Mouse (Mus musculus): Measurements from ENCODE around the gene Heg1. TPM values are rescaled to one million over a fixed set of nuclear protein-coding genes. Genes with fewer than 3 reads are reported as not detected.
A peak's percentile ranks its signal among the peaks of the same experiment; 100 is the strongest.

Heg1 gene
- total RNA-seq, 2 experiments from 2014 or later, result 28.8 to 36.7 TPM

DNA sequence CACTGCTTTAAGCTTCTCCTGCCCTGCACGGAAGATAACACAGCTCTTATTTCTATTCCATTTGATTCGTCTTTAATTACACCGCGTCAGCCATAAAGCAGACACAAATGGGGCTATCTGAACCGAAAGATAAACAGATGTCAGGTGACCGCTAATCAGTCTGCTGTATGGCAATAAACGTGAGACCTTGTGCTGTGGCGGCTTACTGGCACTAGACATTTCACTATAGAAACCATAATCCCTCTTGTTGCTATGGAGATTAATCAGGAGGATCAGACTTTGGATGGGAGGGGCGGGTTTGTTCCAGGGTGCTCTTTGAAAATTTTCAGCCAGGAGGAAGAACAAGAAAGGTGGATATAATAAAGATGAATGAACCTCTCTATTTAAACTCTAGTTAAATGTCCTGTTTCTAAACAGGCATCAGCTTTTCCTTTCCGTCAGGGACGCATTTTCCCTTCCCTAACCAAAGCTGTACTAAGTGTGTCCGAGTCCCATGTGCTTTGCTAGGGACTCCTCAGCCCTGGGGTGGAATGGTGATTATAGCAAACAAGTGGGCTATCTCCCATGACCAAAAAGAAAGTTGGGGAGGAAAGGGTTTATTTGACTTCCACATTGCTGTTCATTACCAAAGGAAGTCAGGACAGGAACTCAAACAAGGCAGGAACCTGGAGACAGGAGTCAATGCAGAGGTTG lies 80.5 kb downstream of the Heg1 start:
- DNase-seq (ENCODE audit: low spot score in 2 of 2), result no peak
- intact Hi-C loops (cut with DNase I), result loop anchor here (5.0 kb wide), 1 partner anchor 33 kb away; no protein-coding TSS in a partner anchor

- DNase-seq (ENCODE audit: low spot score in 2 of 2), result no peak
- intact Hi-C loops (cut with DNase I), result no loop called here
Measured at GRCm38 (mm10) chr16:33765477-33765876, 81.3 kb downstream of the Heg1 start.

DNA sequence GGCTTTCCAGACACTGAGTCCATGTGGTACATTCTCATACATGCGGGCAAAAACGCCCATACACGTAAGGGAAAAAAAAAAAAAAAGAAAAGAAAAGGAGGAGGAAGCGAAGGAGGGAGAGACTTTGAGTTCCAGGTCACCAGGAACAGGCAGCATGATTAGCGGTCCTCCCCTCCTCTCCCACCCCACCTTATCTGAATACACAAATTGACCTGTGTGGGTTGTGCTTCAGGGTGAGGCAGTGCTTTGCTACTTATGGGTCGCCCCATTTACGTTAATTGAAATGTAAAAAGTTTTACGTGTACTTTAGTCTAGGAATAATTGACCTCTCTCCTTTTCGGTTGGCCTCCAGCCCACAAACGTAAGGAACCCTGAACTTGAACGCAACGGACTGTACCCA lies 82.1 kb downstream of the Heg1 start:
- no peak for DNase-seq (ENCODE audit: low spot score in 2 of 2)
- intact Hi-C loops (cut with DNase I), result no loop called here

GRCm38 (mm10) chr16:33766757-33767156 lies 82.6 kb downstream of the Heg1 start:
- intact Hi-C loops (cut with DNase I), result no loop called here
- no peak for DNase-seq (ENCODE audit: low spot score in 2 of 2)

GRCm38 (mm10) chr16:33768491-33769278 lies 84.5 kb downstream of the Heg1 start:
- peak in 1 of 2 experiments; percentile 36 for DNase-seq (ENCODE audit: low spot score in 2 of 2)
- intact Hi-C loops (cut with DNase I), result no loop called here

DNA sequence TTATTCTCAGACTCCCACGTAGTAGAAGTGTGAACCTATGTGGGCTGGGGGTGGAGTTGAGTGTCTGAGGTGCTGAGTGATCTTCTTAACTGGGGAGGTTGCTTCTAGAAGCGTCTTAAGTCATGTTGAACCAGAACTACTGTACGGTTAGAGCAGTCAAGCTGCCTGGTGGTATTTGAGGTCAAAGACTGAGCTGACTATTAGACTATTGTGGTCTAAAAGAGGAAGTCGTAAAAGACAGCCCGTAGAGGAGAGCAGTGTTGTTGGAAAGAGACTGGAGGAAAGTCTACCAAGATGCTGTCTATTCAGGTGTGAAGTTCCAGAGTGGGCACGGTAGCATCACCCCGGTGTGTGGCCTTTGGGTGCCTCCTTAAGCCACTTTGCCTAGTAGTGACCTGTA lies 85.7 kb downstream of the Heg1 start:
- no peak for DNase-seq (ENCODE audit: low spot score in 2 of 2)
- intact Hi-C loops (cut with DNase I), result no loop called here

DNA sequence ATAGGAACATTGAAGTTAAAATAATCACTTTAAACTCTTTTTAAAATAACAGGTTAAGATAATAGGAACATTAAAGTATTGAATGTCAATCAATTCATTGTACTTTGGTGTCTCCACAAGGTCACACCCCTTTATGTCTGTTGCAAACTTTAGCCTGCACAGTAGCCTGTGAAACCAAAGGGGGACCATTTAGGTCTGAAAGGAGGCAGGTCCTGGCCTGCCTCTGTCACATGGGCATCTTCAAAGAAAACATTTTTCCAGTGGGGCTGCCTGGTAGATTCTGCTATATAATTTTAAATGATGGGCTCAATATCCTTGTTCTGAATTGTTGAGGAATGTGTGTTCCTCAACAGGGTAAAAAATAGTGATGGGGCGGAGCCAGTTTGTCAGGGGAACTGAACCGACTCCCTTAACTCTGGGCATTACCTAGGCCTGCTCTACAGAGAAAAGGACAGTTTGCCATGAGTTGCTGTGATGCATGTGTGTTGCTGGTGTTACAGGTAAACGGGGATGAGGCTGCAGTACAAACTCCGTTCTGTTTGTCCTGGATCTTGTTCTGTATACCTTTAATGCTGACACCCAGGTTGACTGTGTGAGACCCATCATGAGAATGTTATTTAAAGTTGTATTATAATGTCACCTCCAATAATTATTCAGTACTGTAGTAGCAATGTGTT lies 86.7 kb downstream of the Heg1 start:
- intact Hi-C loops (cut with DNase I), result no loop called here
- no peak for DNase-seq (ENCODE audit: low spot score in 2 of 2)

- intact Hi-C loops (cut with DNase I), result no loop called here
- no peak for DNase-seq (ENCODE audit: low spot score in 2 of 2)
Measured at GRCm38 (mm10) chr16:33772809-33773208, 88.6 kb downstream of the Heg1 start.

DNA sequence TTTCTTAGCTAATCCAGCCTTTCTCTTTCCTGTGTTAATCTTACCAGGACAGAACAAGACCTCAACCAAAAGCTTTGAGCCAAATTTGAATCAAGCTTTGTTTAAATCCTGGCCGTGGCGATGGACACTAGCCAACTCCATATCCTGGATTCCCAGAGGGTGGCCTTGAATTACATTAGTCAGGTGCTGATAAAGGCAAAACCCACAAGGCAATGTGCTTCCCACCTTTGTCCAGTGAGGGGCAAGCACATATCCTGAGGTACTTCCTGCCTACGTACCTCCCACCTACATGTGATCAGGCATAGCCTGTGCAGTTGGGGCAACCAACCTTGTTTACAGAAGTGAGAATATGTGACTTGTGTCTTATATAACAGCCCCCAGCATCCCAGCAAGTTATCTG lies 90.8 kb downstream of the Heg1 start:
- intact Hi-C loops (cut with DNase I), result no loop called here
- DNase-seq (ENCODE audit: low spot score in 2 of 2), result no peak

DNA sequence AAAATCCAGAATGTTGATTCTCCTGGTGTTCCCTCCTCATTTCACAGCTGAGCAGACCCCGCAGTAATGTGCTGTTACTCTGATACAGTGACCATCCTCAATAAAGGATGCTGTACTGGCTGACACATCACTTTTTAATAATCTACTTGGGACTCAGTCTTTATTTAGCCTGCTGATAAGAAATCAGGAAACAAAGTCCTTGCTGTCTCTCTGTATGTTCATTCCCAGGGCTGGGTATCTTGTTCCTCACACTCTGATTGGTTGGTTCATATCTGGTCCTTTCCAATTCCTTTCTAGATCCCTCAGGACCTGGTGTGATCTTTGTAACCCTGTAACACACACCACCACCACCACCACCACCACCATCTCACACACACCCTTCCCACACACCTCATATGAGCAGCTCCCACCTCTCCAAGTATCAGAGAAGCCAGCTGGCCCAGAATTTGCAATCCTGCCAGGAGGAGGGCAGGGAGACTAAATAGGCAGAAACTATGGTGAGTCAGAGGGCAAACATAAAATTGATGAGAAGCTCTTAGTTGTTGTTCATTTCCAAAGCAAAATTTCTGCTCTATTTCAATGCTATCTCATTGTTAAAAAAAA lies 91.7 kb downstream of the Heg1 start:
- intact Hi-C loops (cut with DNase I), result no loop called here
- no peak for DNase-seq (ENCODE audit: low spot score in 2 of 2)

- intact Hi-C loops (cut with DNase I), result no loop called here
Measured at GRCm38 (mm10) chr16:33776766-33777529, 92.8 kb downstream of the Heg1 start.

DNA sequence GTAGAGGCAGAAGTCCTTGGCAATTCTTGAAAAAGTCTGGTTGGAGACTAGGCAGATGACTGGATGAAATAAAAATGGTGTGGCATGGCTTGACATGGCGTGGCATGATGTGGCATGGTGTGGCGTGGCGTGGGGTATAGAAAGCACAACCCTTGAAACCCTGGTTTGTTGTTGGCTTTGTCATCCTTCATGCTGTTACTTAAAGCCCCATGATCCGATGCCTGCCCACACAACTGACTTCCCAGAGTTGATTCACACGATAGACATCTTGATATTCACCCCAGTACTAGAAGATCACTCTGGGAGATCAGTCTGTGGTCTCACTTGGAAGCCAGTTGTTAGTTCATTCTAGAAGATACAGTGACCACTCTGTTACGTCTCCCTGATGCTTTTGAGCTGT lies 93.4 kb downstream of the Heg1 start:
- DNase-seq (ENCODE audit: low spot score in 2 of 2), result no peak
- intact Hi-C loops (cut with DNase I), result no loop called here

More at GRCm38 (mm10) chr16:33776766-33777529, 92.8 kb downstream of the Heg1 start:
- DNase-seq (ENCODE audit: low spot score in 2 of 2), result no peak

DNA sequence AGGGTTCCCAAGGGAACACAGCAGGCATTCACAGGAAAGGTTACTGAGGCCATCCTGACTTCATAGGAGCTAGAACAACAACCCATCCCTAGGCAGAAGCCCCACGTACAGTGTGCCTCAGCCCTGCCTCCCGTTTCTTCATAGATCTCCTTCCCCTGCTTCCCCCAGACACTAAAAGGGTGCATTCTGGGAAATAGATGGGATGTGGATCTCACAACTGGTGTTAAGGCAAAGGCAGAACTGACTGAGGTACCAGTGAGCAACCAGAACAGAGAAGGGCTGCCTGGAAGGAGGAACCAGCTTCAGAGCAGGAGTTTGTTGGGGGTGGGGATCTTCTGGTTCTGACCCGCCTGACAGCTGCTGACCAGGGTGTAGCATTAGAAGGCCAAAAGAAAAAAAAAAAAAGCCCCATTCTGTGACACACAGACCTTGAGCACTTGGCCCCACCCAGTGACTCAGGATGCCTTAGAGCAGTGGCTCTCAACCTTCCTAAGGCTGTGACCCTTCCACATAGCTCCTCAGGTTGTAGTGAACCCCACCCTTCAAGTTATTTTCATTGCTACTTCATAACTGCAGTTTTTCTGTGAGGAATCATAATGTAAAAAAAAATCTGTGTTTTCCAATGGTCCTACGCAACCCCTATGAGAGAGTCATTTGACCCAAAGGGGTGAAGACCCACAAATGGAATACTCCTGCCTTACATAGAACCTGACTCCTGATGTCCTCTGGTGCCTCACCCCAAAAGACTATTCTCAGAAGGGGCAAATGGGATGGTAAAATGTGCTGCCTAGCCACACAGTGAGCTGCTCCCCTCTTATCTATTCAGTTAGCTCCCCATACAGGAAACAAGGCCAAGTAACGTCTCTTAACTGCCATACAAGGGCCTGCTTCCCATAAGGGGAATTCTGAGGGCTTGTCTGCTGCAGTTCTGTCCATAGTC lies 97.9 kb downstream of the Heg1 start:
- no peak for DNase-seq (ENCODE audit: low spot score in 2 of 2)
- intact Hi-C loops (cut with DNase I), result no loop called here

GRCm38 (mm10) chr16:33782729-33783091 lies 98.5 kb downstream of the Heg1 start:
- intact Hi-C loops (cut with DNase I), result no loop called here
- DNase-seq (ENCODE audit: low spot score in 2 of 2), result no peak

- intact Hi-C loops (cut with DNase I), result no loop called here
- DNase-seq (ENCODE audit: low spot score in 2 of 2), result no peak
Measured at GRCm38 (mm10) chr16:33784547-33784946, 100.4 kb downstream of the Heg1 start.

GRCm38 (mm10) chr16:33785092-33785704 lies 101.0 kb downstream of the Heg1 start:
- intact Hi-C loops (cut with DNase I), result no loop called here
- DNase-seq (ENCODE audit: low spot score in 2 of 2), result no peak

DNA sequence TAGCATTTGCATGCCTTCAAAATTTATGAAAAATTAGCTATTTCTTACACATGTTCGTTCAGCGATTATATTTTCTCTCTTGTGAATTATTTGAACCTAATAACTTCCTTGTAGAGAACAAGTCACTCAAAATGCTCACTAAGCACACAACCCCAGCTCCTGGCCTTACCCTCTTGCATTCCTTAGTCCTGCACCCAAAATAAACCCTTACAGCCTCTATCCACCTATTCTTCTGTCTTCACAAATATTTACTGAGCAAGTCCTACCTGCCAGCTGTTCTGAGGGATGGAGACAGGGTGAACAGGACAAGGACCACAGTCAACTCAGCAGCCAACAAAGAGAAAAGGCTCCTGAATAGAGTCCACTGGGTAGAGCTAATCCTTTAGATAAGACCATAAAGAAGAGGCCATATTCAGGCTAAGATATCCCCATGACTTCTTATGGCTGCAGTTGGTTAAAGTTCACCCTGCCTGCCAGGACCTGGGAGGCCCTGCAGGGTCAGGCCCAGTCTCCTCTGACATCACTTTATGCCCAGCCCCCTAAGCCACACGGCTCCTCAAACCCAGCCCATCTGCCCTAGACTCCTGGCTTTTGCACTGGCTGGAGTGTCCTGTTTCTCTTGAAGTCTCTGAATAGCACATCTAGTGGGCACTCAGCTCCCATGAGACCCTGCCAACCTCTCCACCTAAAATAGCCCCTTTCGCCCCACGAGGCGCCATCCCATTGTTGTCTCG lies 102.7 kb downstream of the Heg1 start:
- DNase-seq (ENCODE audit: low spot score in 2 of 2), result no peak
- intact Hi-C loops (cut with DNase I), result no loop called here
